Mouse (Mus musculus): ENCODE measurements around the gene Sik1.

DNA sequence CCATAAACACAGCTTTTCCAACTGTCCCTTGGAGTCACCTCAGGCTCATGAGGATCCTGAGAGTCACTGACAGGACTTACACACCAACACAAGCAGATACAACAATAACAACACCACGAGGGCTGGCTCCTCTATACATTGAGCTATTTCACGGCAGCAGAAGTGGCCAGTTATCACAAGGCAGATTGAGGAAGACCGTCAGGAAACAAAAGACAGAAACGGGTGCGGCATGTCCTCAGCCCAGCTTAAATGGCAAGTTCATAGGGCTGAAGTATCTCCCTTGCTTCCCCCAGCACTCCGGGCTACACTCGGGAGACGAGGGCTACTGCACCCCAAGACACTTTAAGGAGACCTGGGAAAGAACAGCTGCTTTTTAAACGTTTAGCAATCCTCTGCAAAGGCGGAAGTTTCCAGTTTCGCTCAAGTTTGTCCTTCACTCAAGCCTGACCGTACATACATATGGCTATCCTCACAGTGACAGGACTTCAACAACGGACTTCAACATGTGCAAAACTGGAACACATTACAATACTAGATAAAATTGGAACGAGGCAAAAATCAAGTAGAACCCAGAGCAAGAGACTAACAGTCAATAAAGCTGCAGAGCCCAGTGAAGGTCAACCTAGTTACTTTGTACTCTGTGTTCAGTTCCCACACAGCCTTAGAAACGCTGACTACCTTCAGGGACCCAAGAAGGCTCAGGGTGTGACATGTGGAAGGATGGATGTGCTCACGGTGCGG, 2.0 kb downstream of the Sik1 start:
- TF ChIP-seq CHD2 (IDR thresholded peaks at IDR 0.05; ENCODE audit: low read depth, low read length) (no peak), HCFC1 (IDR thresholded peaks at IDR 0.05; ENCODE audit: borderline replicate concordance, insufficient read depth, low read length) (no peak), ZC3H11A (IDR thresholded peaks at IDR 0.05; ENCODE audit: borderline replicate concordance, low read depth, low read length) (no peak), ZNF384 (IDR thresholded peaks at IDR 0.05; ENCODE audit: low read depth, low read length) (no peak), MAFK (IDR thresholded peaks at IDR 0.05; ENCODE audit: insufficient read depth, low read depth, low read length) (no peak)

All from ES-E14 (cell line).